Mouse (Mus musculus): ENCODE measurements at regions not wholly inside any gene's neighbourhood (a gene's known extent, or its start where the extent isn't known, plus 50 kb on each side); places are given as distances from the start of the nearest gene placed in this dataset.
"Not testable (repeated sequence)": the region's sequence is repeated elsewhere in the genome, so short reads cannot be mapped to it uniquely, and the experiment has no call there.

DNA sequence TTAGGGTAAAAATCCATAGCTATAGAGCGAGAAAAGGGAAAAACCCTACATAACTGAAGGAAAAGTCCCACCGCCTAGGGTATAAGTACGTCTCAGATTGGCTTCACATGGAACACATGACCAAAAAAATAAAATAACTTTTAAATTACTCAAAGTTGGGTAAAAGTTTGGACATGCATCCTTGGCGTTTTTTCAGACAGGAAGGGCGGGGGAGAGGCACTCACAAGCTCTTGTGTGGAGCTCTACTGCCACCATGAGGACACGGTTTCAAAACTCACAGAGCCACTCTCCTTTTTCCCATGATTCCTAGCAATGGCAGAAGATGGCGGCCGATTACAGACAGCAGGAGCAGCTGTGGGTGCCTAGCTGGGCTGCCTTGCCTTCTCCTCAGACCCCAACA lies 188.6 kb upstream of the Olfr1324 start:
- TF ChIP-seq CTCF (IDR thresholded peaks at IDR 0.05; ENCODE audit: low read depth, low read length), result peak; percentile 12
- TF ChIP-seq POLR2A (IDR thresholded peaks at IDR 0.05; ENCODE audit: insufficient read depth, low read length), result not testable (repeated sequence)
